Mouse (Mus musculus): ENCODE measurements around the gene Prkcb.

The Prkcb gene

DNA sequence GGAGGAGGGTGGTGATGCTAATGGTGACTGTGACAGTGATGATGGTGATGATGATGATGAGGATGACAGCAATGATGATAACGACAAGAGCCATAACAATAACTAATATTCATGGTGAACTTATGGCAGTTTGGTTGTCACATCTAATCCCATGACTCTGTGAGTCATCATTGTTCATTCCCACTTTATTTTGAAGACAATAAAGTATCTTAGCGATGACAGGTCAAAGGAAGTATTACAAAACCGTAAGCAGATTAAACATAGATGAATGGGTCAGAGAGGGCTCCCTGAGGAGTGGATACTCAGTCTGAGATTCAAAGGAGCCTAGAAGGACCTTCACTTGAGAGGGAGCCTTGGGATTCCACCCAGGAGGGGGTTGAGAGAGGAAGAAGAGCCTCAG lies 122.3 kb downstream of the Prkcb start:
- DNase-seq: no peak

DNA sequence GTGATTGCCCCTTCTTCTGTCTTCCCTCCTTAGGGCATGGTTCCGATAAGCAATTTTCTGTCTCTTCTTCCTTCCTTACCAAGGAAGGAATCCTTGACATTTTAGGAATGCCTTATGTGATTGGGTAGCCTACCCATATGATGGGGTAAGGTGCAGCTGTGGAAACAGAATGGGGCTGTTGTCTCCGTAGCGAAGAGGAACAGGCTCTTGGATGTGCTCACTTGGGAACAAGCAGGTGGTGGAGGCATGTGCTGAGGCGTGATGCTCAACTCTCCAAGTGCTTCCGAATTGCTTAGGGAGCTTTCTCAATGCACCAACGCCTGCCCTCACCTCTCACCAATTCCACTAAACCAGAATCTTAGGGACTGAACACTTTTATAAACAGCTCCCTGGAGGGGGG lies 124.7 kb downstream of the Prkcb start:
- no peak for DNase-seq

DNA sequence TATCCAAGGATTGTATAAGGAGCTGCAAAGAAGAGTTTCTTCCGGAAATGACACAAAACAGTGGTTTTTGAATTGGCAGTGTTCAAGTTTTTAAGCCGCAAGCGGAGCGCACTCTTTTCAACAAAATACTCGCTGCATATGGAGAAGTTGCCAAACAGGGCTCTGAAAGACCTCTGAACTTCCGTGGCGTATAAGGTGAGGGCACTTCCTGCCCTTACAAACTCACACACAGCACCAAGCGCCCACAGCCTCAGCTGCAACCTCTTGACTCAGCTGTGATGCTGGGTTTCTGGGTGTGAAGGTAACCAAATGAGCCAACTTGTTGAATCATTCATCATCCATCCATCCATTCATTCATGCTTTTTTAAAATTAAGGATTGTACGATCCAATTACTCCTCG lies 125.6 kb downstream of the Prkcb start:
- no peak for DNase-seq

DNA sequence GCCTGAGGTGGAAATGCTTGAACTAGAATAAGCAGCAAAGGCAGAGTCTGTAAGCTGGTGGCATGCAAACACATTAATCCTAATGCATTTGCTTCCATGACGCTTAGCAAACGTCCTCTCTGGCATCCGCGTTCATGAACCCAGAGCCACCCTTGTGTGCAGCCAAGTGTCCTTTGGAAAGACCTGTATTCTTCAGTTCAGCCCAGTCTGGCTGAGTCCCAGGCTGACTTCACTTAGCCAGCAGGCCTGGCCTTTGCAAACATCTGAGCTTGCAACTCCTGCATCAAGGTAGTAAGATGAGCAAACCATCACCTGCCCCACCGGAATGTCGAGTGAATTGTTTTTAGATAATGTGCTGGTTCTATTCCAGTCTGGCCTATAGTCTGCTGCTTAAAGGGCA lies 126.1 kb downstream of the Prkcb start:
- no peak for DNase-seq

DNA sequence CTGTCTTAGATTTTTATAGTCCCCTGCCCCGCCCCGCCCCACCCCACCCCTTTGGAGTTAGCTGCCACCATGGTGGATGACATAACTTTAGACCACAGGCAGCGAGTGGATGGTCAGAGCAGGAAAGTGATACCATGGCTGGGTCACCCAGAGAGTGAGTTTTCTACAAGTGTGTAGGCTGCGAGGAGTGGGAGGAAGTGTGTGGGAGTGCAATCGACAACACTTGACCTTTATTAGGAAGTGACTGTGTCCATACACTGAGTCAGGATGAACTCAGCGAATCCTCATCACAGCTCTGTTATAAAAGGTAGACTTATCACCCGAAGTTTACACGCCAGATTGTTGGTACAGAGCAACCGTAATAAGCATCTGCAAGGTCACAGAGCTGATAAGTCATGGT lies 126.8 kb downstream of the Prkcb start:
- no peak for DNase-seq

DNA sequence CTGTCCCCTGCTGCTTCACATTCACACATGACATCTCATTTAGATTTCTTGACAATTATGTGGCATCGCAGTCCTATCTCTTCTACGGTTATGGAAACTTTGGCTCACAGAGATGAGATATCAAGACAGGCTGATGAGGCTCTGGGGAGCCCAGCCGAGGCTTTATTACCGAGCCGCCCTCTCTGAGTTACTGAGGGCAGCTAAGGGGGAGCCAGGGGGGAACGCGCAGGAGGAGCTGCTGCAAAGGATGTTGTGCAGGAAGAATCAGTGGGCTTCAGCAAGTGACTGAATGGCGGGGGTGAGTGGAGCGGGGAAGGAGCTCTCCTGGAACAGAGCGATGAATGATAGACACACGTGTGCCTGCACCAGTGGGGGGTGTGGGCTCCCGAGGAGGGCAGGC lies 127.4 kb downstream of the Prkcb start:
- no peak for DNase-seq

DNA sequence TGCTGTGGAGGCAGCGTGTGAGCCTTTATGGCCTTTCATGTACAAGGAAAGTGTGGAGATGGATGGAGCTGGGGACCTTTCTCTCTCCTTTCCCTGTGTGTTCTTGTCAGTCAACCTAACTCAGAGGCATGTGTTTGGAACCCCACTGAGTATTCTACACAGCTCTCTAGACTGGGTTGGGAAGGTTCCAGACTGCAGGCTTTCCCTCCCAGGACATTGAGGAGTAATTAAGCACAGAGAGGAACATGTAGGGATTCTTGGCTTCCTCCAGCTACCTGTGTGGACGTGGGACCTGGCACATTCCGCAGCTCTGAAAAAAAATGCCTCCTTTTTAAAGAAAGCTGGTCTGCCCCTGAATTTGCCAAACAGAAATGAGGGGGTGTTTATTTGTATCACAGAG lies 130.0 kb downstream of the Prkcb start:
- DNase-seq: no peak

DNA sequence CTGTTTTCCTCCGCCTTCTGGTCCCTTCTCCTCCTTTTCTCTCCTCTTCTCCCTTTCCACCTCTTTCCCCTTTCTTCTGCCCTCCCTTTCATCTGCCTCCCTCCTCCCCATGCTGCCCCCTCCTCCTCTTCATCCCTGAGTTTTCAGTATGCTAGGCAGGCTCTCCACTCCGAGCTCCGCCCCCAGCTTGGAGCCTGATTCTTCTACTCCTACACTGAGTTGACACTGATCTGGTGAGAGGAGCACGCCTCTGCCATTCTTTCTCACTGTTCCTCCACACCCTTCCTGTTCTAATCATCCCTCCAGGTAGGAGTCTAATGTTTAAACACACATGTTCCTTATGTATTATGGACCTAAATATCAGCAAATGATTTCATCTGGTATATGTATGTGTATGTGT lies 135.3 kb downstream of the Prkcb start:
- DNase-seq: no peak

DNA sequence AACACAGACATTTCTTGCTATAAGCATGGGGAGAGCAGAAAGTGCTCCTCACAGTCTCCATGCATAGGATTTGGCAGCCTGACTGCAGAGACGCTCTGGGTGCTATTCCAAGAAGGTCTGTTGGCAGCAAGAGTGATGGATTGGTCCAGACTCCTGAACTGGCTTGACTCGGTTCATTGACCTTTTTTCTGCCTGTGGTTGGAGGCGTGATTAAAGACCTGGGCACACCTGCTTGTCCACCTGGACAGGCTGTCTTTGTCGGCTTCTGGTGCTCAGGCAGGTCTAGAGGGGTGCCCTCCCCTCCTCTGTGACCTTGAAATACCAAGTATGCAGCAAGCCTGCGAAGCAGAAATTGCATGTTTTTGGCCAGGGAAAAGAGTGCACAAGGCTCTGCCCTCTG lies 140.6 kb downstream of the Prkcb start:
- DNase-seq: peak; percentile 8

DNA sequence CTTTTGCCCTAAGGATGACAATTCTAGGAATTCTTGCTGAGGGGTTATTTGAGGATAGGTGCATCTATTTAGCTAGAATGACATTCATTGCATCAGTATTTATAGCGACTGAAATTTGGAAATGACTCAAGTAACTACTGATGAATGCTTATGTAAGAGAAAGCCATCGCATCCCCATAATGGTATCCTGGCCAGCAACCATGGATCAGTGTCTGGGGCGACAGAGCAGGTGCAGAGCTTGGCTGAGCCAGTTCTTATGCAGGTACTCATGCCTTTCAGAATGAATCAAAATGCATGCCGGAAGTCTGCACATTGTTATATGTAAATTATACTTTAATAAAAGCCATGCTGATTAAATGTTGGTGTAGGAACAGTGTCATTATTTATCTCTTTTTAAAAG lies 143.8 kb downstream of the Prkcb start:
- no peak for DNase-seq

DNA sequence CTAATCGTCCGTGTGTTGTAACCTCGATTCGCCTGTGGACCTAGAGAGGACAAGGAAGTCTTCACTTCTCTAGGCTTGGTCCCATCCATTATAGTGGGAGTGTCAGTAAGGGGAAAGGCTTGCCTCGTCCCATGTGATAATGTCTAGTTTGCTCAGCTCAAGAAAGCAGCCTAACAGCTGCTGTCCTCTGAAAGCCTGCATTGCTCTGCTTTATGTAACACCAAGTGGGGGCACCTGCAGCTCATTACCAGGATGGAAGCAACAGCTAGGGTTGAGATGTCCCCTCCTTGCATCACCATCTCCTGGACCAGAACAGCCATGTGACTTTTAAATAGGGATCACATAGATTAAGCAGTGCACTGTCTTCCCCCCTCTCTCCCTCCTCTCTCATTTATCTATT lies 144.8 kb downstream of the Prkcb start:
- DNase-seq: no peak

DNA sequence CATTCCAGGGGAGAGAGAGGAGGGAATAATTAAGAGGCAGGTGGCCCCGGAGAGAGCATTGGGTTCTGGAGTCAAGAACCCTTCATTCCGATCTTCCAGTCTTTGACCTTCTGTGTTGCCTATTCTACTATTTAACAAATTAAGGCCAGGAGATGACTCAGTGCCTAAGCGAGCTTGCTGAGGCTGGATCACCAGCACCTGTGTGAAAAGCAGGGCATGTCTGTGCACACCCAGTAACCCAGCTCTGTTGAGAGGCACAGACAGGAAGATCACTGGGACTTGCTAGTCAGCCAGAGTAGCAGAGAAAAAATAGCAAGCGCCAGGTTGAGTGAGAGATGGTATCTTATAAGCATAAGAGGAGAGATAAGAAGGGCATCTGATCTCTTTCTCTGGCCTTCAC lies 146.4 kb downstream of the Prkcb start:
- DNase-seq: no peak

DNA sequence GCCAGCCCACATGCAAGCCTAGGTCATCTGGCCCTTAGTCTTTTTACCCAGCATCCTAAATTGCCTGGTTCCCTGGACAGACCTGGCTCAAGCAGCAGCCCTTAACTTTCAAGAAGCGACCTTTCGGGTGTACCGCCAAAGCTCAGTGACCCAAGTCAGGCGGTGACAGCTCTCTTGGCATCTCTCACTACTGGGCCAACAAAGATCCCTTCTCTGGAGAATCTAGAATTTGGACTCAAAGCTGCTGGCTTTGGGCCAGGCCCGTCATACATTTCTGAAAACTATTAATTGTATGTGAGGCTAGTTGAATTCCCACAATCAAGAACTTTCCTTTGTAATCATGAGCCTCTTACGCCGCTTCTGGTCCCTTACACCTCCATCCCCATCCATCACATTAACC lies 147.0 kb downstream of the Prkcb start:
- DNase-seq: no peak

DNA sequence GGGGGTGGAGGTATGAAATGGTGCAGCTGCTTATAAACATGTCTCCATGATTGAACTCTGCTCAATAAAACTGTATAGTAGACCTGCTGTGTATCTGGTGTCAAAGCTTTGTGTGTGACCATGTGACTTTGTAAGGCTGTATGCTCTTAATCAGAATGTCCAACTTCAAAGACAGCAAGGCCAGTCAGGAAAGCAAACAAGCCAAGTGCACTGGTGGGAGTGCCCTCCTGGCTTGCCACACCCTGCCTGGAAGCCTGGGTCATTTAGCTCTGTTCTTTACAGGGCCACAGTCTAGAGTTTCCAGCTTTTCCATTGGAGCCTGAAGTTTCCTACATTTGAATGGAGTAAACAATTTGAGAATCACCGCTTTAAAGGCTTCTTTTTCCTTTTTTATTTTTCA lies 148.8 kb downstream of the Prkcb start:
- no peak for DNase-seq

DNA sequence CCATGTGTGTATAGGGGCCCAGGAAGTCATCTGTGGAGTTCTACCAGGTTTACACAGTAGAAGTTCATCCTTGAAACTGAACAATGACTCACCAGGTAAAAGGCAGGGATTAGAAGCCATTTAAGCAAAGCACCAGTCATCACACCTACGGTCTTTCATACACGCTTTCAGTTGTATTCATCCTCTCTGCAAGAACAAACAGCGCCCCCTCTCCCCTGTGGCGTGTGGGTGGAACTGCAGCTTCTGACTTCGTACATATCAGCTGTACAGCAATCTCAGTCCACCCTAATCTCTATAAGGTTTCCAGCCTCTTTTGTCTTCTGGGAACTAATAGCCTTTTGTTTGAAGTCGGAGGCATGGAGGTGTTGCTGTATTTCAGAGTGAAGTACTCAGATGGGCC lies 156.5 kb downstream of the Prkcb start:
- peak; percentile 8 for DNase-seq

DNA sequence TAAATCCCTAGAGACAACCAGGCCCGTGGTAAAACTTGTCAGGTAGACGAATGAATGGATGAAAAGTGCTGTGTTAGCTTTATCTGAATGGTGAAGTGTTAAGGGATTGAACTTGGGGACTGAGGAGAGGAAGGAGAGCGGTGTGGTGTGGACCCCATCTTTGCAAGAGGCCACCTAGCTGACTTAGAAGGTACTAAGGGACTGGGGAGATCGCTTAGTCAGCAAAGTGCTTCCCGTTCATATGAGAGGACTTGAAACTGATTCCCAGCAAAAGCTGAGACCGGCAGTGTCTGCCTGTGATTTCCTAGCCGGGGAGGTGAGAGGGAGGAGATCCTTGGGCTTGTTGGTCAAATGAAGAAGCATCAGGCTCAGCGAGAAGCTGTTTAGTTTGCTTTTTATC lies 164.1 kb downstream of the Prkcb start:
- DNase-seq: no peak

DNA sequence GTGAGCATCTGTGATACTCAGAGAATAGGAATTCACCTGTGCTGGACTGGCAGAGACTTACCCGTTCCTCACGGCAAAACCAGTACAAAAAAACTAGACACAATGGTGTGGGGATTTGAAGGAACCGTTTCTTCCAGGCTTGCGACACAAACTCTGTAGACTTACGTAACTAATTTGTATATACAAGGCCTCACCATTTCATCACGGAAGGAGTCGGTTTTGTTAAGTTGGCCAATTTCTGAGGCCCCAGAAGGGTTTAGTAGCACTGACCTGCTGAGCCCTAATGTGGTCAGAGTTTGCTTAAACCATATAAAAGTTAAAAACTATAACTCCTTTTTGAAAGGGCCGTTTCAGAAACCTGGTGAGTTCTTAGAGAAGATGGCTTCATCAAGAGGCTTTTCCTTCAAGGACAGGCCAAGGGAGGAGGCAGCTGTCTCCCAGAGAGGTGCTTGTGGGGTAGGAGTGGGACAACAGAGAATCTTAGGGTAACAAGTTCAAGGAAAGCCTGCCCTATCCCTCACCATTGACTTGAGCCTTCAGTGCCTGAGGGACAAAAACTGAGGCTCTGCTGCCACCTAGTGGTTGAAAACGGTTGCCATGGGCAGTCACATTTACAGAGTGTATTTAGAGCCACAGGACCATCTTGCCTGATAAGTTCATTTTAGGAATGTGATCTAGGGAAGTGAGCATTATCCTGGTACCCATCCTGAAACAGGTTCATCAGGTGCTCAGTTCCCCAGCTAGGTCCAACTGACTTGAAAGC lies 170.8 kb downstream of the Prkcb start:
- DNase-seq: peak; percentile 80

DNA sequence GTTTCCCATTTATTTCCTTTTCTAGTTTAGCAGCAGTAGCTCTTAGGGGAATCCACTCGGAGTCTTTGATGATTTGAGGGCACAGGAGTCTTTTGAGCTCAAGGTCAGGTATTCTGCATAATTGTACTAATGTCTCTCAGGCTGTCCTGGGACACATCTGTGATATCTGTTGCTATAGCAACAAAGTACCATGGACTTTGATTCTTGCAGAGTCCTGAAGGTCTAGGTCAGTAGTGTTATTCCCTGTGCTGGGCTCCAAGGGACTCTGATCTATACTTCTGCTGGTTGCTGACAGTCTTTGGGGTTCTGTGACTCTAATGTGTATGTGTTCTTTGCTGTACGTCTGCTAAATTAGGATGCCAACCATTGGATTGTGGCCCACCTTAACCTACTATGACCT lies 171.5 kb downstream of the Prkcb start:
- DNase-seq: no peak

DNA sequence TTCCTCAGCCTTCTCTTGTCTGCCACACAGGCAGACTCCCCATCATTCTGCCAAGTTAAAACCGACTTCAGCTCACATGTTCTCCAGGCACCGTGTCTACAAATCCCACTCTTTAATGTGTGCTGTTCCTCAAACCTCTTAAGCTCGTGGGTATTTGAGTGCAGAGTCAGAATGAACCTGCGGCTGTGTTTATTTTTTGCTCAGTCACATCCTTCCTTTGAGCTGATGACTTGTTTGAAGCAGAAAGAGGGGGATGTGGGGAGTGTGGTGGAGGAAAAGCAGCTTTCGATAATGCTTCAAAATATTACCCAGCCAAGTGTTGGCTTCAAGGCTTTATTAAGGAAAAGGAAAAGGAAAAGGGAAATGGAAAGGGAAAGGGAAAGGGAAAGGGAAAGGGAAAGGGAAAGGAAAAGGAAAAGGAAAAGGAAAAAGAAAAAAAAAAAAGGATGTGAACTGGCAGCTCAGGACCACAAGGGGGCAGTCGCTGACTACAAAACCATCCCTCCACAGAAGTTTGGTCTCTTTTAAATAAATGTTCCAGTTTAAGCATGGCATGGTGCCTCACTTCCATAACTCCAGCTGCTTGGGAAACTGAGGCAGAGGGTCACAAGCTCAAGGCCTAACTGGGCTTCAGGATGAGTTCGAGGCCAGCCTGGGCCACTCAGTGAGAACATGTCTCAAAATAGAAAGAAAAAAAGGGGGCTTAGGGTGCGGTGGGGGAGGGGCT lies 177.4 kb downstream of the Prkcb start:
- peak; percentile 10 for DNase-seq

DNA sequence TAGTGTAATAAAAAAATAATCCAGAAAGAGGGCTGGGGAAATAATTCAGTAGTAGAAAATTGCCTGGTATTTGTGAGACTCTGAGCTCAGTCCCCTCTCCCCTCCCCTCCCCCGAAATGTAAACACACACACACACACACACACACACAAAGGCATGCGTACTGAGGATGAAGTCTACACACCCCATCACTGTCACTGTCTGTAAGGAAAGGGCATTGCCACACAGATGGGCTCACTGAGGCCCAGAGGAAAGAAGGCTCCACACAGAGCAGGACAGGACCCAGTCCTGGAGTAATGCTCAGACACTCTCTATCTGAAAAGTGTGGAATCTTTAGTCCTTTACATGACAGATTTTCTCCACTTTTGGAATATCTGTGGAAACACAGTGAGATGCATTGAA lies 178.2 kb downstream of the Prkcb start:
- DNase-seq: no peak

DNA sequence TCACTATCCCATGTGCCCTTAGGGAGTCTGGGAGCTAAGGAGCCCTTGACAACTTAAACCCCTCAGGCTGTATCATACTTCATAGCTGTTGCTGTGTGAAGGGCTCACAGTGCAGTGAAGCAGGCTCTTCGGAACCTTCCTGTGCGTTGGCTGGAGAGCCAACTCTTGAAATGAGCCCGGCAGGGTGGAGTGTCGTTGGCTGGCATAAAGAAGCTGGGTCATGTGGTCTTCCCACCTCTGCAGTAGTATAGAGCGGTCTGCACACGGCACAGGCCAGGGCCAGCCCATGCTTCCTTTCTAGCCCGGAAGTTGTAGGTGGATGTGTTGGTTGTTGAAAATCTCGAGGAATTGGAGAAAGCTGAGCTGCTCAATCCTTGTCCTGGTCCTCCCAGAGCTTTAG lies 179.3 kb downstream of the Prkcb start:
- DNase-seq: no peak

DNA sequence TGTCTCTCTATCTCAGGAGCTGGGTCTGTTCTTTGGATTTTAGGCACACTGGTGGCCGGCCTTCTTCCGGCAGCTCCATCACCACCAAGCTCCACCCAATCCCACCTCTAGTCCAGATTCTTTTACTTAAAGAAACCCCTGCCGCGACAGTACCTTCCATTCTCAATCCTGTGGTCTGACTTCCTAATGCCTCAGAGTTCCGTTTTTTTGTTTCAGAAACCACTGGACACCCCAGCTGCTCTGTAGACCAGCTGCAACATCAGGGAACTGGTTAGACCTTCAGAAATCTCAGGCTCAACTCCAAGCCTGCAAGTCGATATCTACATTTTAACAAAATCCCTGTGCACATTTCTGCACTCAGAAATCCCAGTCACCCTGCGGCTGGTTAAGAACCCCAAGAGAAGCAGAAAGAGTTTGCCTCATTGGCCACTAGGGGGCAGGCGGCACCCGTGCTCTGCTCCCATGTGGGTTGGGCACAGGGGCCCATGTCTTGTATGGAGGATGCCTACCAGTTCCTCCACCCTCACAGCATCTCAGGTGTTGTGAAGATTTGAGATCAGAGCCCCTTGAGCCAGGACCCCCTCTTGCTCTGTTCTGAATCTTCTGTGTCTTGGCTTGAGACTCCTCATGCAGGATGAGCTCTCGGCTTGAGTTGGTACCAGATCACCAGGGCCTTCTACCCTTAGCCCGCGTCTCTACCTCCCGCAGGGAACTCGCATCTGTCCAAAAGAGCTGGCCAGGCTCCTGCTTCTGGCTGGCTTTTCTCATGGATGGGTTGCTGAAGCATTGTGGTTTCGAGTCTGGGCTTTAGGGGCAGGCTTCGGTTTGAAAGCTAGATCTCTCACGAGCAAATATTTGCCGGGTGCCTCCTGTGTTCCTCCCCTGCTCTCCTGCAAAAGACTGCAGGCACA lies 182.1 kb downstream of the Prkcb start:
- peak; percentile 69 for DNase-seq

DNA sequence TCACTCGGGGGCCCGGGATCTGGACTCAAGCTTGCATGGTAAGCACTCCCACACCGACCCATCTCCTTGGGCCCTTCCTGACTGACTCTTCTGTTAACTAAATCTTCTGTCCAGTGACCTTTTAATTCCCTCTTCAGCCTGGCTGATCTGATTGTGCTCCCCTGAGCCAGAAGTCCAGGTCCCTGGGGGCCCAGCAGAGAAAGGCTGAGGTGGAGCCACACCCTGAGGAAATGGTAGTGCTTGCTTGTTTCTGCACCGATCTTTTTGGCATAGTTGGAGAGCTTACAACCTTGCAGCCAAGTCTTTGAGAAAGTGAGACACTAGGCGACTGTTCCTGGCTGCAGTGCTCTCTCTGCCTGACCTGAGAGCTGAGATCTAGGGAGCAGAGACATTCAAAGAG lies 183.7 kb downstream of the Prkcb start:
- no peak for DNase-seq

DNA sequence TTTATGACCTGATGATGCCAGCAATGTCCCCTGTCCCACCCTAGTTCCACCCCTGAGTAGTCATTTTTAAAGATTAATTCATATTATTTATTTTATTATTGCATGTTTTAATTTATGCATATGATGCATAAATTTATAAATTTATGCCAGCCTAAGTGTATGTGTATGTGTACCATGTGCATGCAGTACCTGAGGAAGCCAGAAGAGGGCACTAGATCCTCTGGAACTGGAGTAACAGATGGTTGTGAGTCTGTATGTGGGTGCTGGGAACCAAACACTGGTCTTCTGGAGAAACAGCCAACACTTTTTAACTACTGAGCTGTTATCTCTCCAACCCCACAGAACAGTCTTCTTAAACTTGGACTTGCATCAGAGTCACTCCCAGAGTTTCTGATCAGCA lies 186.5 kb downstream of the Prkcb start:
- no peak for DNase-seq

Data from kidney, postnatal 14 days (tissue).